Mouse (Mus musculus): ENCODE measurements around the gene Snrnp200. TPM values are rescaled to one million over a fixed set of nuclear protein-coding genes. Genes with fewer than 3 reads are reported as not detected.
A peak's percentile ranks its signal among the peaks of the same experiment; 100 is the strongest.

Snrnp200 gene
- polyA plus RNA-seq, 1 experiment from 2014 or later: 95.9 TPM

DNA sequence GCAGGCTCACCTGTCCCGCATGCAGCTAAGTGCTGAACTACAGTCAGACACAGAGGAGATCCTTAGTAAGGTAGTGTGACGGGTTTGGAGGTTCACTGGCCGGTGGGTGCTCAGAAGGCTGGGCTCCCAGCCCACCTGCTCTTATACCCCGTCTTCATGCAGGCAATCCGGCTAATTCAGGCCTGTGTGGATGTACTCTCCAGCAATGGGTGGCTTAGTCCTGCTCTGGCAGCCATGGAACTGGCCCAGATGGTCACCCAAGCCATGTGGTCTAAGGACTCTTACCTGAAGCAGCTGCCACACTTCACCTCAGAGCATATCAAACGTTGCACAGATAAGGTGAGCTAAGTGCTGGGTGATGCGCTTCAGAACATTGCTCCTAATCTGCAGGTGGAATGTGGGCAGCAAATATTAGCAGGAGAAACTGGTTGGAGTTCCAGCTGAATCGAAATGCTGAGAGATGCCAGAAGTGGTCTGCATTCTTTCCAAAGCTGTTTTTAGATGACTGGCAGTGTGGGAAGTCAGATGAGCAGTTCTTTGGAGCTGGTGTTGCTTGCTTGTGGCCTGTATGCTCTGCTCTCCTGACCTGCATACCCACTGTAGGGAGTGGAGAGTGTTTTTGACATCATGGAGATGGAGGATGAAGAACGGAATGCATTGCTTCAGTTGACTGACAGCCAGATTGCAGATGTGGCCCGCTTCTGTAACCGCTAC, 29.9 kb downstream of the Snrnp200 start:
- Histone ChIP-seq H3K27ac (no peak overlapping the region), H3K4me1 (no peaks in the 10 kb centered on the region), H3K4me3 (replicated peaks) (no peak overlapping the region), H3K4me2 (no peak overlapping the region), H3K36me3 (replicated peaks) (peaks cover 92% of the 10 kb centered on the region), H3K27me3 (no peaks in the 10 kb centered on the region), H3K9me3 (no peaks in the 10 kb centered on the region), H3K9ac (no peak overlapping the region)
- WGBS: 97% methylated on average over 11 of the region's 11 CpGs
- no peak for ATAC-seq (ENCODE audit: low FRiP score)

DNA sequence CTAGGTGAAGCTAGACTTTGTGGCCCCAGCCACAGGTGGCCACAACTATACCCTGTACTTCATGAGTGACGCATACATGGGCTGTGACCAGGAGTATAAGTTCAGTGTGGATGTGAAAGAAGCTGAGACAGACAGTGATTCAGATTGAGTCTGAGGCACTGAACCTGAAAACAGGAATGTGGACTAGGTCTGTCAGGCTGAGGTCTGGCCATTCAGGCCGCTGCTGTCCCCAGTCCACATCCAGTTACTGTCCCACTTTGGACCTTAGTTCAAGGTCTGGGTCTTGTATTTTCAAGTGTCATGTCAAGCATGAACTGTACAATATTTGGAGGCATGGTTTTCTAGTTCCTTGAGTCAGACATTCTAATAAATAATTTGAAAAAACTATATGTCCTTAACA, 31.9 kb downstream of the Snrnp200 start:
- Histone ChIP-seq H3K9me3 (no peaks in the 10 kb centered on the region), H3K27me3 (no peaks in the 10 kb centered on the region), H3K9ac (no peak overlapping the region), H3K4me2 (no peak overlapping the region), H3K27ac (no peak overlapping the region), H3K36me3 (replicated peaks) (peaks cover 86% of the 10 kb centered on the region), H3K4me1 (no peaks in the 10 kb centered on the region), H3K4me3 (replicated peaks) (no peak overlapping the region)
- WGBS: 100% methylated on average over 2 of the region's 2 CpGs
- ATAC-seq (ENCODE audit: low FRiP score): no peak

DNA sequence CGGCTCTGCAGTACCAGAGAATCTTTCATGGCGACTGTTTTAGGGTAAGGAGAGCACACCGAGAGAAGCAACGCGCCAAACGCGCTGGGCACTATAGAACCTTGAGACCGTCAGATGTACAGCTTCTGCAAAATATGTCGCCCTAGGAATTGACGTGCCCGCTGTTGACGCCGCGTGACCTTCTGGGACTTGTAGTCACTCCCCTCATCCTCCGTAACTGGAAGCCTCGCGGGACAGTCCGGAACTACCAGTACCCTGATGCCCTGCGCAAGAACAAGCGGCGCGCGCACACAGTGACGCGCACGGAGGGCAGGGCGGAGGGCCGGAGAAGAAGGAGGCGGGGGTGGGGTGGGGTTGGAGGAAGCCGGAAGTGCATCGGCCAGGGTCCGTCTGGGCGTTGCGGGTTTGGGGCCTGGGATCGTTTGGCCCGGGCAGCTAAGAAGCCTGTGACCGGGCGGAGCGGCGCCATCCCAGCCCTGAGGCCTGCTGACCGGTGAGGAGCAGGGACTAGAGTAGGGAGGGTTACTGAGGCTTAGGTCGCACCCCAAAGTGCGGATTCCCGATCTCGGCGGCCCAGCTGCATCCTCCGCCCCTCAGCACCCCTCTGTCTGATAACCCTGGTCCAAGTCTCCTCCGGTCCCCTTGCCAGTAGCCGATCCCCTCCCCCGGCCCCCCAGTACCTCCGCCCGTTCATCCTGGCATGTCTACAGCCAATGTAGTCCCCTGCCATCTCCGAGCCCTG, 39.6 kb downstream of the Snrnp200 start, which contains the start of the genes Ciao1 and Tmem127:
Gene Ciao1 (minus strand): TSS at position 225 of the 742 bp plus-strand sequence.
Gene Tmem127 (plus strand): TSS at position 317 of the 742 bp plus-strand sequence.
- H3K27ac ChIP-seq: peak within 1 kb of the TSS; percentile 71
- peaks cover 26% of the 10 kb centered on the region for H3K36me3 ChIP-seq (replicated peaks)
- peak within 1 kb of the TSS; percentile 76 for H3K4me3 ChIP-seq (replicated peaks)
- H3K27me3 ChIP-seq: no peaks in the 10 kb centered on the region
- peak; percentile 99 for ATAC-seq (ENCODE audit: low FRiP score)
- H3K9ac ChIP-seq: peak within 1 kb of the TSS; percentile 94
- peaks cover 22% of the 10 kb centered on the region for H3K4me1 ChIP-seq
- WGBS: under 1% methylated on average over 53 of the region's 53 CpGs
- peak within 1 kb of the TSS; percentile 99 for H3K4me2 ChIP-seq
- no peaks in the 10 kb centered on the region for H3K9me3 ChIP-seq

DNA sequence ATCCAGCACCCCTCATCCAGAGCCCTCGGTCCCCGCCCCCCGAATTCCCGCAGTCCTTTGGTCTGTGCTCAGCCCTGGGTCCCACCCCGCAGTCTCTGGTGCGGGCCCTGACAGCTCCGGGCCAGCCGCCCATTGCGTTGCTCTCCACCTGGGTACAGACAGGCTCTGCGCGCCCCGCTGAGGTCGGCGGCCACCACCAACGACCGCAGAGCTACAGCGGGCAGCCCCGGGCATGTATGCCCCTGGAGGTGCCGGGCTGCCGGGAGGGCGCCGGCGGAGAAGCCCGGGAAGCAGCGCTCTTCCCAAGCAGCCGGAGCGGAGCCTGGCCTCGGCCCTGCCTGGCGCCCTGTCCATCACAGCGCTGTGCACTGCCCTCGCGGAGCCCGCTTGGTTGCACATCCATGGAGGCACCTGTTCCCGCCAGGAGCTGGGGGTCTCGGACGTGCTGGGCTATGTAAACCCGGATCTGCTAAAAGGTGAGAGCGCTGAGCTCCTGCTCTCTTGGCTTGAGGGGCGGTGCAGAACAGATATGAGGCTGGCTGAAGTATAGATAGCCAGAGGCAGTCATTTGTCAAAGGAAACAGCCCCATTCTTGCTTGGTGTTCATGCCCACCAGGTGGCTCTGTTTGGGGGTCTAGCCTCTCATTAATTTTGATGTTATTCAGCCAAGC, 40.3 kb downstream of the Snrnp200 start:
- Histone ChIP-seq H3K9ac (peak overlapping the region; percentile 94), H3K4me1 (peaks cover 22% of the 10 kb centered on the region), H3K36me3 (replicated peaks) (peaks cover 23% of the 10 kb centered on the region), H3K4me3 (replicated peaks) (peak overlapping the region; percentile 76), H3K27ac (peak overlapping the region; percentile 71), H3K9me3 (no peaks in the 10 kb centered on the region), H3K4me2 (peak overlapping the region; percentile 99), H3K27me3 (no peaks in the 10 kb centered on the region)
- peak; percentile 72 for ATAC-seq (ENCODE audit: low FRiP score)
- WGBS: under 1% methylated on average over 39 of the region's 39 CpGs

DNA sequence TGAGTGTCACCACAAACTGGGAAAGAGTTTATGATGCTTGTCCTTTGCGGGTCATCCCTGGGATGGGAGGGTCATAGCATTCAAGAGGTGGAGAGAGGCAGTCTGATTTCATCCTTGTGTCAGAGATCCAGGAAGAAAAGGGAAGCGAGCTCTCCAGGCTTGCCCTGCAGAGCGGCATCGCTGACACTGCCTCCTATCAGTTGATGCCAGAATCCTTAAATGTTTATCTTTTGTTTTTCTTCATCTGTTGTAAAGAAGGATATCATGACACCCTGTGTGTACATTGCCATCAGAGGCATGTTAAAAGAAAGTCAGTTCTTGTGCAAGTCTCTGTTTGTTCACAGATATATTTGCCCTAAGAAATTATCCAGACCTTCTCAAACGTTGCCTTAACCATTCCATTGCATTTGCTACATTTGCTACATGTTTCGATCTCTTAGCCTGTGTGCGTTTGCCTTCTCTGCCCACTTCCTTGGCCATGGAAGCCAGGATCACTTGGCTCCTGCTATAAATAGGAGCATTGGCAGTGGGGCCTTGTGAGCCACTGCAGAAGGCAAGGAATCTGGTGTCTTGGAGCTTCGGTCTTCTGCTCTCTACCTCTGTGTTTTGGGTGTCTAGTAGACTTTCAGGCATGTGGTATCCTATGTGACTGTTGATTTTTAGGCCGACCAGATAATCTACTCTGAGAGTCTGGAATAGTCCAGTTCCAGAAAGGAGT, 42.3 kb downstream of the Snrnp200 start:
- H3K4me2 ChIP-seq: no peak overlapping the region
- H3K4me3 ChIP-seq (replicated peaks): no peak overlapping the region
- no peaks in the 10 kb centered on the region for H3K27me3 ChIP-seq
- no peak for ATAC-seq (ENCODE audit: low FRiP score)
- H3K27ac ChIP-seq: no peak overlapping the region
- no peak overlapping the region for H3K9ac ChIP-seq
- no peaks in the 10 kb centered on the region for H3K9me3 ChIP-seq
- 95% methylated on average over 9 of the region's 9 CpGs for WGBS
- peaks cover 6% of the 10 kb centered on the region; the same call in 1 of the 2 replicates for H3K36me3 ChIP-seq (replicated peaks)
- H3K4me1 ChIP-seq: peaks cover 22% of the 10 kb centered on the region

DNA sequence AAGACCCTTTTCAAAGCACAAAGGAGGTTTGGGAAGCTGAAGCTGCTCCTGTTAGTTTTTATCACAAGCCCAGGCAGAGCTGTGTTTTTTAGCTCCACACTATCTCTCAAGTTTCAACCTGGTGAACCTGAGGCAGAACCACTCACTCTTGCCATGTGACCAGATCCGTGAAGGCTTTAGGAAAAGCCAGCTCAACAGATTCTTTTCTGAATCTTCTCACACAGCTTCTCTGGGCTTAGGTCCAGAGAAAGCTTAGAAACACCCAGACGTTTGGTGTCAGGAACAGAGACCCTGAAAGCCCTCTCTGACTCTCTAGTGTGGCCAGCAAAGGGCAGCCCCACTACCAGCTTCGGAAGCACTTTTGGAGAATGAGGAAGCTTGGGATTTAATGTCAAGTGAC, 43.3 kb downstream of the Snrnp200 start:
- Histone ChIP-seq H3K27ac (no peak overlapping the region), H3K4me3 (replicated peaks) (no peak overlapping the region), H3K9ac (no peak overlapping the region), H3K4me2 (no peak overlapping the region), H3K9me3 (no peaks in the 10 kb centered on the region), H3K27me3 (no peaks in the 10 kb centered on the region), H3K4me1 (peaks cover 19% of the 10 kb centered on the region), H3K36me3 (replicated peaks) (peaks cover 7% of the 10 kb centered on the region; the same call in 1 of the 2 replicates)
- ATAC-seq (ENCODE audit: low FRiP score): no peak
- 85% methylated on average over 3 of the region's 3 CpGs for WGBS

DNA sequence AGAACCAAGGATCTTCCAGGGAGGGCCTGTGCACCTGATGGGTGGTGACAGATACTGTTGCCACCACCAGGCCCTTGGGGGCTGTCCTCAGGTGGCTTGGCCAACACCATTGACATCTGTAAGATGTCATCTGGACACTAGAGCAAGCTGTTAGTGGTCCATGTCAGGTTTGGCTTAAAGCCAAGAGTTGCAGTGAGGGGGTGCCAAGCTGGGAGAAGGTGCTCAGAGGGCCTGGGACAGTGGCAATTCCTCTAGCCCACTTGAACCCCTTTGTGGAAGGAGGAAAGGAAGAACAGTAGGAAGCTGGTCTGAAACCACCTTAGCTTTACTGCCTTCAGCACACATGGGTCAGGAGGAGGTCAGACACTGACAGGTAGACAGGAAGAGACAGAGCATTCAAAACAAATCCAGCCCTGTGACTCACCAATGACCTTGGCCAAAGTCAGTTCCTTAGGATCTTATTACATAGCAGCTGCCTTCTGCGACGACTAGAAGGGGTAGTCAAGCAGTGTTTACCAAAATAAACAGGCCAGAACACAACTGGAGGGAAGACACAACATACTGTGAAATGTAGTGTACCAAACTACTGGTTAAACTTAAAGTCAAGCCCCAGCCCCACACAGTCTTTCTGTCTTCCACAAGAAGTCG, 43.8 kb downstream of the Snrnp200 start:
- Histone ChIP-seq H3K4me3 (replicated peaks) (no peak overlapping the region), H3K9ac (no peak overlapping the region), H3K9me3 (no peaks in the 10 kb centered on the region), H3K27me3 (no peaks in the 10 kb centered on the region), H3K4me1 (peaks cover 13% of the 10 kb centered on the region), H3K4me2 (no peak overlapping the region), H3K27ac (no peak overlapping the region), H3K36me3 (replicated peaks) (peaks cover 12% of the 10 kb centered on the region)
- ATAC-seq (ENCODE audit: low FRiP score): no peak
- 93% methylated on average over 3 of the region's 3 CpGs for WGBS

DNA sequence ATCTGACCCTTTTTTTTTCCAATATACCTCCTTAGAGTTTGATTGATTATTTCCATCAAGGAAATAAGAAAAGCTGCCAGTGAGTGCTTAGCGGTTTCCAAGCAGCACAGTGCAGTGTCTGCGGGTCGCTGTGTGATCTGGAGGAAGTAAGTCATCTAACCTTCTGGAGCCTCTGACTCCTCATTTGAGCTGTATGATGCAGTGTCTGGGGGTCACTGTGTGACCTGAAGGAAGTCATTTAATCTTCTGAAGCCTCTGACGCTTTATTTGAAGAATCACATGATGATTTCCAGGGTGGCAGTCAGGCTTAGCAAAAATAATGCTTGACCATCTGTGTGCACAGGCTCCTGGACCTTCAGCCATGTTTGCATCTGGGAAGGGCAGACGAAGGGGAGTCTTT, 44.6 kb downstream of the Snrnp200 start:
- WGBS: 88% methylated on average over 5 of the region's 5 CpGs
- no peak for ATAC-seq (ENCODE audit: low FRiP score)
- Histone ChIP-seq H3K4me2 (no peak overlapping the region), H3K4me1 (peaks cover 12% of the 10 kb centered on the region), H3K27me3 (no peaks in the 10 kb centered on the region), H3K9ac (no peak overlapping the region), H3K4me3 (replicated peaks) (no peak overlapping the region), H3K27ac (no peak overlapping the region), H3K36me3 (replicated peaks) (peaks cover 19% of the 10 kb centered on the region), H3K9me3 (no peaks in the 10 kb centered on the region)

DNA sequence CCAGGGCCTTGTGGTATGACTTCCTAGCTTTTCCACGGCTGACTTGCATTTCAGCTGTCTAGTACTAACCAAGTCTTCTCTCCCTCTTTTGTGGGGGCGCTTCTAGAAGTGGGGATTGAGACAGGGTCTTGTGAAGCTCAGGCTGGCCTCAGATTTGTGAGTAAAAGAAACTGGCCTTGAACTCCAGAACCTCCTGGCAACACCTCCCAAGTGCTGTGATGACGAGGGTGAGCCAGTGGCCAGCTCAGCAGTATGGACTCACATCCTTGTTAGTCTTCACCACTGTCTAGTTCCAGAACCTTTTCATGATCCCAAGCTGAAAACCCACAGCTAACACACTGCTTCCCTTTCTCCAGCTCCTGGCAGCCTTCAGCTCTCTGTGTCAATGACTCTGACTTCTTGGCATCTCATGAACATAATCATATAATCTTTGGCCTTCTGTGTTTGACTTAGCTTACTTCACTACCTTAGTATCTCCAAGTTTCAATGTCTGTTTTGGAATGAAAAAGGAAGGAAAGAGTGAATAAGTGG, 46.5 kb downstream of the Snrnp200 start:
- WGBS: 86% methylated on average over 3 of the region's 3 CpGs
- peaks cover 37% of the 10 kb centered on the region for H3K36me3 ChIP-seq (replicated peaks)
- no peak overlapping the region for H3K4me3 ChIP-seq (replicated peaks)
- no peak overlapping the region for H3K9ac ChIP-seq
- no peak for ATAC-seq (ENCODE audit: low FRiP score)
- no peak overlapping the region for H3K4me2 ChIP-seq
- no peaks in the 10 kb centered on the region for H3K27me3 ChIP-seq
- H3K27ac ChIP-seq: no peak overlapping the region
- no peaks in the 10 kb centered on the region for H3K9me3 ChIP-seq
- H3K4me1 ChIP-seq: no peaks in the 10 kb centered on the region

DNA sequence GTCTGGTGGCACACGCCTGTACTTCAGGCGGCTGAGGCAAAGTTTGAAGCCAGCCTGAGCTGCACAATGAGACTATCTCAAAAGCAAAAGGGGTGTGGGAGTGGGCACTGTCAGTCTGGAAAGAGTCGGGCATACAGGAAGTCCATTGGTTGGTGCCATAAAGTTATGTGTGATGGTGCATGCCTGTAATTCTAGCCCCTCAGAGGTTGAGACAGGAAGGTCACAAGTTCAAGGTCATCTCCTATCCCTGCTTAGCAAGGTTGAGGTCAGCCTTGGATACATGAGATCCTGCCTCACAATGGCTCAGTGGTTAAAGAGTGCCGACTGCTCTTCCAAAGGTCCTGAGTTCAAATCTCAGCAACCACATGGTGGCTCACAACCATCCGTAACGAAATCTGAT, 47.1 kb downstream of the Snrnp200 start:
- no peak overlapping the region for H3K4me2 ChIP-seq
- no peaks in the 10 kb centered on the region for H3K27me3 ChIP-seq
- H3K4me3 ChIP-seq (replicated peaks): no peak overlapping the region
- WGBS: 89% methylated on average over 6 of the region's 6 CpGs
- H3K9ac ChIP-seq: no peak overlapping the region
- no peaks in the 10 kb centered on the region for H3K4me1 ChIP-seq
- H3K9me3 ChIP-seq: no peaks in the 10 kb centered on the region
- no peak overlapping the region for H3K27ac ChIP-seq
- ATAC-seq (ENCODE audit: low FRiP score): no peak
- peaks cover 37% of the 10 kb centered on the region for H3K36me3 ChIP-seq (replicated peaks)

DNA sequence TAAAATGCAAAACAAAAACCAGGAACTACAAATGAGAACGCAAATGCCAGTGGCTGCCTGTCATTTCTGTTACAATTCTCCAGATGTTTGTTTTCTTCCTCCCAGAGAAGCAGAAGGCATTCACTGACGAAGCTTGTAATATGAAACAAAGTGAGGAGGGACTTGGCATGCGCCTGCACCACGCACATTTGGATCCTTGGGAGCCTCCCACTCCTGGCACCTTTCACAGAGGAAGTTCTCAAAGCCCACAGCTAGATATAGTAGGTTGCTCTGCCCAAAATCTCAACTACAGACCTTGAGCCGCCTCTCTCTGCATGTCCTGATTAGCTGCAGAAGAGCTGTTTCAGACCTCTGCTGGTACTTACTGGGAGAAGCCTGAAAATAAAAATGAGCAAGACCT, 51.2 kb downstream of the Snrnp200 start:
- no peak for ATAC-seq (ENCODE audit: low FRiP score)
- H3K9ac ChIP-seq: no peak overlapping the region
- no peaks in the 10 kb centered on the region for H3K27me3 ChIP-seq
- no peaks in the 10 kb centered on the region for H3K4me1 ChIP-seq
- H3K9me3 ChIP-seq: no peaks in the 10 kb centered on the region
- WGBS: 92% methylated on average over 5 of the region's 5 CpGs
- peaks cover 37% of the 10 kb centered on the region for H3K36me3 ChIP-seq (replicated peaks)
- H3K27ac ChIP-seq: no peak overlapping the region
- H3K4me3 ChIP-seq (replicated peaks): no peak overlapping the region
- no peak overlapping the region for H3K4me2 ChIP-seq

All from forebrain, embryonic 12.5 days (tissue).